Mouse (Mus musculus): Measurements from ENCODE around the gene Foxj1. TPM values are rescaled to one million over a fixed set of nuclear protein-coding genes. Genes with fewer than 3 reads are reported as not detected.

Foxj1 gene
- total and polyA plus RNA-seq, 3 experiments, result 0.26 to 3.0 (median 2.6) TPM

DNA sequence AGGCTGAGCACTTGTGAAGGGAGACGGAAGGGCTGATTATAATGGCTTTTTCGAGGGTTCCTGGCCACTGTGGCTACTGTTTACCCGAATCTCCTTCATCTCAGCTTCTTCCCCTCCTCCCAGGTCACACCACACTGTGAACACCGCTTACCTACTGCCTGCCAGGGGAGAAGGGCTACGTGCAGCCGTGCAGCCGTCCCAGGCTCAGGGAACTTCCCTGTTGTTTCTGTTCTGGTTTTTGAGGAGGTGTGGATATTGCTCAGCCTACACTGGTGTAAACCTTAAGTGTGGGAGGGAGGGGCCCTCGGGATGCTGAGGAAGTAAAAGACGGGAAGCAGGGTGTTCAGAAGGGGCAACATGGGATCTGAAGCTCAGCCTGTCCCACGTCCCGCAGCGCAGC is 1.8 kb upstream of the Foxj1 start (continued):
- TF ChIP-seq EP300 (IDR thresholded peaks at IDR 0.05; ENCODE audit: low read length), result peak; percentile 60
- TF ChIP-seq HCFC1 (IDR thresholded peaks at IDR 0.05; ENCODE audit: low read depth, low read length), result no peak
- TF ChIP-seq ZKSCAN1 (IDR thresholded peaks at IDR 0.05; ENCODE audit: borderline replicate concordance, low read depth, low read length), result no peak
- peak; percentile 78; the same call in 1 of the 2 replicates for TF ChIP-seq UBTF (IDR thresholded peaks at IDR 0.05; ENCODE audit: low read depth, low read length)
- TF ChIP-seq MAX (IDR thresholded peaks at IDR 0.05; ENCODE audit: low read length), result no peak
- TF ChIP-seq CHD2 (IDR thresholded peaks at IDR 0.05; ENCODE audit: low read length), result no peak
- no peak for TF ChIP-seq ELF1 (IDR thresholded peaks at IDR 0.05; ENCODE audit: low read depth, low read length)
- peak; percentile 58; the same call in 1 of the 2 replicates for TF ChIP-seq MEF2A (IDR thresholded peaks at IDR 0.05; ENCODE audit: borderline replicate concordance, low read depth, low read length)
- no peak for TF ChIP-seq GABPA (IDR thresholded peaks at IDR 0.05; ENCODE audit: insufficient replicate concordance, low read depth, low read length)
- TF ChIP-seq TCF12 (IDR thresholded peaks at IDR 0.05; ENCODE audit: low read depth, low read length), result peak; percentile 54; the same call in 1 of the 2 replicates
- TF ChIP-seq USF1 (IDR thresholded peaks at IDR 0.05; ENCODE audit: low read depth, low read length), result no peak
- TF ChIP-seq RAD21 (IDR thresholded peaks at IDR 0.05; ENCODE audit: low read depth, low read length), result no peak
- TF ChIP-seq SIN3A (IDR thresholded peaks at IDR 0.05; ENCODE audit: low read length), result no peak
- no peak for TF ChIP-seq JUN (IDR thresholded peaks at IDR 0.05; ENCODE audit: insufficient read depth, low read depth, low read length)
- TF ChIP-seq ZC3H11A (IDR thresholded peaks at IDR 0.05; ENCODE audit: low read depth, low read length), result no peak
- 0 out of 2 replicates have a peak, but pooled peaks have one; percentile 27 for TF ChIP-seq TBP (conservative IDR thresholded peaks at IDR 0.05; ENCODE audit: low read depth, low read length)
- no peak; the same call in 1 of the 2 replicates for TF ChIP-seq POLR2A (IDR thresholded peaks at IDR 0.05; ENCODE audit: low read depth, low read length)
- TF ChIP-seq NELFE (IDR thresholded peaks at IDR 0.05; ENCODE audit: low read depth, low read length), result no peak

DNA sequence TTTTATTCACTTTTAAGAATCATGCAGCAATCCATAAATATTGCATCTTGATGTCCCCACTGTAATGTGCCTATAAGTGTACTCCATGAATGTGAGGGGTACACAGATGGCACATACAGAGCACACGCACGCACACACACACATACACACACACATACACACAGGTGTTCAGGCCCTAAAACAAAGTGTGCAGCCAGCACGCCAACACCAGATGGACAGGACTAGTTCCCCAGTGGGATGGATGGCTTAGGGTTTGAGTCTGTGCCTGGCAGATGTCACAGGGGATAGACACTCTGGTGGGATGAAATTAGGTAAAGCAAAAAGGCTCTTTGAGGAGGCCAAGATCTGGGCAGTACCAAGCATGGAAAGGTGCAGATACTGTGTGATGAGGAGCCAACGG is 1.2 kb upstream of the Foxj1 start:
- H3K36me3 ChIP-seq (replicated peaks in 1 of 2; ENCODE audit: control insufficient read depth in 1 of 2, insufficient read depth in 1 of 2, low read length in 1 of 2), result peaks cover 7 to 11% of the 10 kb centered on the region in 2 experiments
- dilution Hi-C loops (cut with MboI; ENCODE audit: extremely low pct_ligation_motif_present, extremely low pct_unique_long_range_greater_than_20kb, low sequenced_read_pairs) (no loop called here), in situ Hi-C loops (cut with MboI; ENCODE audit: low pct_ligation_motif_present, low pct_unique_long_range_greater_than_20kb, low sequenced_read_pairs) (no loop called here)
- TF ChIP-seq JUN (IDR thresholded peaks at IDR 0.05; ENCODE audit: insufficient read depth, low read depth, low read length) (no peak), TCF12 (IDR thresholded peaks at IDR 0.05; ENCODE audit: low read depth, low read length) (peak; percentile 44; the same call in 1 of the 2 replicates)
- H3K27me3 ChIP-seq (replicated peaks), result peaks cover 16% of the 10 kb centered on the region
- peak overlapping the region in 1 of 3 experiments; percentile 58 for H3K4me3 ChIP-seq (replicated peaks in 1 of 3; ENCODE audit: low read depth in 2 of 3, low read length in 2 of 3, poor library complexity in 1 of 3)
- H3K79me2 ChIP-seq (replicated peaks; ENCODE audit: control insufficient read depth, extremely low read depth, insufficient read depth, poor library complexity, severe bottlenecking), result no peaks in the 10 kb centered on the region
- no peak overlapping the region; the same call in 1 of the 2 replicates for H3K4me2 ChIP-seq (ENCODE audit: insufficient read depth, low read depth, poor library complexity, severe bottlenecking)
- H3K9me3 ChIP-seq (replicated peaks; ENCODE audit: low read length), result no peaks in the 10 kb centered on the region
- DNase-seq (ENCODE audit: extremely low read depth), result no peak
- no peak overlapping the region for H3K27ac ChIP-seq (ENCODE audit: insufficient read depth, low read depth)
- no peak overlapping the region for H3K9ac ChIP-seq (ENCODE audit: insufficient read depth, low read depth)
- H3K4me1 ChIP-seq (ENCODE audit: control insufficient read depth in 1 of 2, insufficient read depth in 2 of 2), result peaks cover 28 to 75% of the 10 kb centered on the region in 2 experiments

DNA sequence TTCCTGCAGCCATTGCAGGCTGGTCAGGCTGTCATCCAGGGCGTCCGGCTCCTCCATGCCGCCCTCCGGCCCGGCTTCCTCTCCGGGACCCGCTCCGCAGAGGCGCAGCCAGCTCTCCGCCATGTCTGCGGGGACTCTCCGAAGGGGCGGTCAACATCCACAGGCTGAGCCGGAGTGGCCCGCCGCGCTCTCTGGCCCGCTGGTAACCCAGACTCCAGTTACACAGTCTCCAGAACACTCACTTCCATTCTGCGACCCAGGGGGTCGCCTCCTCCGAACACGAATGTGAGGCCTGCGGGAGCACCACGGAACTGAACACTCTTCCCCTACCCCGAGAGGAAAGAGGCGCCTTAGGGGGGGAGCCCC is 799 bp downstream of the Foxj1 start:
- no peak overlapping the region for H3K9ac ChIP-seq (ENCODE audit: insufficient read depth, low read depth)
- DNase-seq (ENCODE audit: extremely low read depth), result no peak

More for the DNA sequence above, 799 bp downstream of the Foxj1 start:
- H3K9me3 ChIP-seq (replicated peaks; ENCODE audit: low read length), result no peaks in the 10 kb centered on the region
- H3K27me3 ChIP-seq (replicated peaks), result peaks cover 16% of the 10 kb centered on the region
- no peak overlapping the region for H3K4me2 ChIP-seq (ENCODE audit: insufficient read depth, low read depth, poor library complexity, severe bottlenecking)
- TF ChIP-seq USF1 (IDR thresholded peaks at IDR 0.05; ENCODE audit: low read depth, low read length) (no peak), CHD2 (IDR thresholded peaks at IDR 0.05; ENCODE audit: low read length) (no peak), USF2 (conservative IDR thresholded peaks at IDR 0.05; ENCODE audit: low read depth, low read length) (no peak), MEF2A (IDR thresholded peaks at IDR 0.05; ENCODE audit: borderline replicate concordance, low read depth, low read length) (no peak), GABPA (IDR thresholded peaks at IDR 0.05; ENCODE audit: insufficient replicate concordance, low read depth, low read length) (no peak), NELFE (IDR thresholded peaks at IDR 0.05; ENCODE audit: low read depth, low read length) (no peak), E2F4 (IDR thresholded peaks at IDR 0.05; ENCODE audit: insufficient replicate concordance, low read depth, low read length) (no peak), ZMIZ1 (IDR thresholded peaks at IDR 0.05; ENCODE audit: low read depth, low read length) (no peak), KAT2A (IDR thresholded peaks at IDR 0.05; ENCODE audit: insufficient replicate concordance, low read length) (no peak), MAFK (IDR thresholded peaks at IDR 0.05; ENCODE audit: insufficient replicate concordance, low read length) (no peak), POLR2A (IDR thresholded peaks at IDR 0.05; ENCODE audit: low read depth, low read length) (no peak), MXI1 (IDR thresholded peaks at IDR 0.05; ENCODE audit: low read depth, low read length) (no peak), PAX5 (IDR thresholded peaks at IDR 0.05; ENCODE audit: low read length) (no peak), ZC3H11A (IDR thresholded peaks at IDR 0.05; ENCODE audit: low read depth, low read length) (no peak), IRF4 (IDR thresholded peaks at IDR 0.05; ENCODE audit: low read depth, low read length) (no peak), BHLHE40 (IDR thresholded peaks at IDR 0.05; ENCODE audit: low read depth, low read length) (no peak)
- no peaks in the 10 kb centered on the region for H3K79me2 ChIP-seq (replicated peaks; ENCODE audit: control insufficient read depth, extremely low read depth, insufficient read depth, poor library complexity, severe bottlenecking)
- H3K4me3 ChIP-seq (replicated peaks in 1 of 3; ENCODE audit: low read depth in 2 of 3, low read length in 2 of 3, poor library complexity in 1 of 3), result no peak overlapping the region
- no peak overlapping the region for H3K27ac ChIP-seq (ENCODE audit: insufficient read depth, low read depth)
- H3K36me3 ChIP-seq (replicated peaks in 1 of 2; ENCODE audit: control insufficient read depth in 1 of 2, insufficient read depth in 1 of 2, low read length in 1 of 2), result peaks cover 5 to 11% of the 10 kb centered on the region in 2 experiments
- dilution Hi-C loops (cut with MboI; ENCODE audit: extremely low pct_ligation_motif_present, extremely low pct_unique_long_range_greater_than_20kb, low sequenced_read_pairs) (no loop called here), in situ Hi-C loops (cut with MboI; ENCODE audit: low pct_ligation_motif_present, low pct_unique_long_range_greater_than_20kb, low sequenced_read_pairs) (no loop called here)
- peaks cover 35 to 74% of the 10 kb centered on the region in 2 experiments for H3K4me1 ChIP-seq (ENCODE audit: control insufficient read depth in 1 of 2, insufficient read depth in 2 of 2)

Data from CH12.LX (cell line).